Mouse (Mus musculus): ENCODE results near the gene Derl3.

DNA sequence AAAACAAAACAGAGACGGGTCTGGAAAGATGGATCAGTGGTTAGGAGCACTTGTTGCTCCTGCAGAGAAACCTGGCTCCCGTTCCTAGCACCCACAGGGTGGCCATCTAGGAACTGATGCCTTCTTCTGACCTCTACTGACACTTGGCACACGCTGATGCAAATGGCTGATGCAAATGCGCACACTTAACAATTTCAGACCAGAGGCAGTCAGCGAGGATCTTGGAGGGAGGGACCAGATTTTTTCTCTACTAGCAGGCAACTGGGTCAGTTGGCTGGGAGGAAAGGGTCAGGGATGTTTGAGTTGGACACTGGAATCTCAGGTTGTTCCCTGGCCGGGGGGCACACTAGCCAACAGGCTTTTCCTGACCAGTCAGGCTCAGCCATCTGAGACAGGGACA lies 39.7 kb downstream of the Derl3 start, which contains the start of gene Chchd10:
- TF ChIP-seq NANOG (IDR thresholded peaks at IDR 0.05; ENCODE audit: borderline replicate concordance, low read length), result no peak
- TF ChIP-seq CTCF (conservative IDR thresholded peaks at IDR 0.05; ENCODE audit: low read length), result no peak

Measured in E14TG2a.4 (cell line).